Mouse (Mus musculus) erythroblast, embryonic 14.5 days (primary cell): ENCODE results near the gene Hist1h4i. TPM values are rescaled to one million over a fixed set of nuclear protein-coding genes. Genes with fewer than 3 reads are reported as not detected.

Experiments
- H3K27me3 ChIP-seq: 2 replicates; pipeline ENCODE4 v1.6.1; 2012; ENCODE audit warnings: inconsistent platforms; ENCODE audit not compliant: control insufficient read depth
- H3K36me3 ChIP-seq: 2 replicates; pipeline ENCODE4 v1.6.1; 2012; ENCODE audit warnings: mild to moderate bottlenecking, inconsistent platforms; ENCODE audit not compliant: control insufficient read depth
- H3K4me1 ChIP-seq: 2 replicates; pipeline ENCODE4 v1.6.1; 2012; ENCODE audit warnings: inconsistent platforms; ENCODE audit not compliant: control insufficient read depth
- H3K4me3 ChIP-seq: replicated peaks from 2 replicates; pipeline ENCODE3; 2012; ENCODE audit warnings: moderate library complexity, mild to moderate bottlenecking, inconsistent platforms
- H3K9me3 ChIP-seq: 2 replicates; pipeline ENCODE4 v1.6.1; 2012; ENCODE audit warnings: low read length, inconsistent platforms, mixed read lengths; ENCODE audit not compliant: control insufficient read depth
- GATA1 ChIP-seq: IDR thresholded peaks from 2 replicates; pipeline ENCODE4 v1.6.1; 2012; ENCODE audit warnings: low read length, inconsistent platforms, mixed read lengths
- TAL1 ChIP-seq: IDR thresholded peaks from 3 replicates; pipeline ENCODE4 v1.6.1; 2012; ENCODE audit warnings: low read length, inconsistent platforms, mixed read lengths
- polyA plus RNA-seq: library from polyadenylated mRNA; stranded (reverse); fragments of >175 nt; gene quantifications from 2 replicates; pipeline ENCODE4 v1.2.3, GENCODE M21; 2012

Gene Hist1h4i
- polyA plus RNA-seq, 1 experiment: 24.7 TPM

DNA sequence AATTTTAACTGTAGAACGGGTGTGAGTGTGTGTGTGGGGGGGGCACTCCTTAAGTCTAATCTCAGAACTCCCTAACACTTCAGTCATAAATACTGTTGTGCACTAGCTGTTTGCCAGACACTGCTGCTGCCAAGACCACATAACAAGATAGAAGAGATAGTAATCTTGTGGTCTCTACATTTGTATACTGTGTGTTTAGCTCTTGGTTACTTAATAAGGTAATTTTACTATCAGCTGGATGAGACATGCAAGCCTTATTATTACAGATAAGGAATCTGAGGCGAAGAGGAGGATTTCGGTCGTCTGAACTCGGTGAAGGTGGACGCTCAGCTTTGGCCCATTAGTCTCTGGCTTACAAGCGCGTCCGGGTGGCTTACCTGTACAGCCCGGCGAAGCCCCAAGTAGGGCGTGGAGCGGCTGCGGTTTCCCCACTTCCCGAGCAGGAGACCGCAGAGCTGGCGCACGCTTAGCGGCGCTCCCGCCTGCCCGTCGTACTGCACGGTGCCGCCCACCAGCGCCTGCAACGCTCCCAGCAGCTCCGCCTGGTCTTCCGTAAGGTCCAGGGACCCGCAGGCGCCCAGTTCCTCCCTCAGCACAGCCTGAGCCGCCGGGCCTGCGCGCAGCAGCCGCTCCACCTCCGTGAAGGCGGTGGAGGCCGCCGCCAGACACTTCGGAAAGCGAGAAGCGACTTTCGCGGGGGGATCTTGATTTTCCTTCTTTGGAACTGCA lies 35.4 kb downstream of the Hist1h4i start:
- peak overlapping the region; percentile 56 for H3K4me3 ChIP-seq
- peaks cover 18% of the 10 kb centered on the region for H3K4me1 ChIP-seq
- H3K9me3 ChIP-seq: no peaks in the 10 kb centered on the region; the same call in 1 of the 2 replicates
- no peaks in the 10 kb centered on the region for H3K36me3 ChIP-seq
- H3K27me3 ChIP-seq: peaks cover 100% of the 10 kb centered on the region
- no peak for TF ChIP-seq GATA1
- TF ChIP-seq TAL1: no peak

DNA sequence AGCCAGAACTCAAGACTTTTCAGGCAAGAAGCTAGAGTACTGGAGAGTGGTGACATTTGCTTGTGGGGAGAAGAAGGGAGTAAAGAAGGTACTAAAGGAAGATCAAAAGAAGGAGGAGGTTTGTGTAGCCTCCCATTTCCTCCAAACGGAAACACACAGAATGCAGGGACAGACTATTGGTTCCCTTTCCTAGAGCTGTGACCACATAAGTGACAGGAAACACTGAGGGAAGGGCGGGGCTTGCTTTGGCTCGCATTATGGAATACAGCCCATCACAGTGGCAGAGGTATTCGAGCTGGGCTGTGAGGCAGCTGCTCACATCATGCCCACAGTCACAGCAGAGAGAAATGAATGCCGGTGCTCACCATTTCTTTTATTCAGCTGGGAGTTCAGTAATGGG lies 39.3 kb downstream of the Hist1h4i start:
- peaks cover 2% of the 10 kb centered on the region; the same call in 1 of the 2 replicates for H3K9me3 ChIP-seq
- H3K4me3 ChIP-seq: no peak overlapping the region
- TF ChIP-seq GATA1: no peak
- no peak for TF ChIP-seq TAL1
- H3K27me3 ChIP-seq: peaks cover 100% of the 10 kb centered on the region
- peaks cover 20% of the 10 kb centered on the region for H3K4me1 ChIP-seq
- H3K36me3 ChIP-seq: no peaks in the 10 kb centered on the region

- no peaks in the 10 kb centered on the region for H3K36me3 ChIP-seq
- peaks cover 2% of the 10 kb centered on the region; the same call in 1 of the 2 replicates for H3K9me3 ChIP-seq
- TF ChIP-seq TAL1: no peak
- no peak for TF ChIP-seq GATA1
- H3K27me3 ChIP-seq: peaks cover 100% of the 10 kb centered on the region
- H3K4me1 ChIP-seq: peaks cover 19% of the 10 kb centered on the region
- no peak overlapping the region for H3K4me3 ChIP-seq
Observed at GRCm38 (mm10) chr13:22001346-22001745, 39.8 kb downstream of the Hist1h4i start.

DNA sequence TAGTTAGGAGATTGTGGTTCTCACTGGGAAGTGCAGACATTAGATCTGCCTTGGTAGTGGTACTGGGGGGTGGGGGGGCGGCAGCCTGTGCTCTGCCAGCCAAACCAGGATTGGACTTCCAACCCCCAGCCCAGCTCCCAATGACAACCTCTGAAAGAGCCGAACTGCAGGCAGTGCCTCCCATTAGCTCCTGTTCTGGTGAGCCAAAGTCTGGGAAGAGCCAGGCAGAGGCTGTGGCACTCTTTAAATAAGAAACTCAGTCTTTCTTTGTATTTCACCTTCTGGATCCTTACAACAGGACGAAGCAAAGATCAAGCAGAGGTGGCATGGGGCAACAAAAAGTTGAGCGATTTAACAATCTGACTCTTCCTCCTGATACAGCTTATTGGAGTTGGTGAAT lies 42.0 kb downstream of the Hist1h4i start:
- peaks cover 100% of the 10 kb centered on the region for H3K27me3 ChIP-seq
- no peak for TF ChIP-seq GATA1
- TF ChIP-seq TAL1: no peak
- peaks cover 2% of the 10 kb centered on the region; the same call in 1 of the 2 replicates for H3K9me3 ChIP-seq
- H3K36me3 ChIP-seq: no peaks in the 10 kb centered on the region
- no peak overlapping the region for H3K4me3 ChIP-seq
- peaks cover 24% of the 10 kb centered on the region for H3K4me1 ChIP-seq

DNA sequence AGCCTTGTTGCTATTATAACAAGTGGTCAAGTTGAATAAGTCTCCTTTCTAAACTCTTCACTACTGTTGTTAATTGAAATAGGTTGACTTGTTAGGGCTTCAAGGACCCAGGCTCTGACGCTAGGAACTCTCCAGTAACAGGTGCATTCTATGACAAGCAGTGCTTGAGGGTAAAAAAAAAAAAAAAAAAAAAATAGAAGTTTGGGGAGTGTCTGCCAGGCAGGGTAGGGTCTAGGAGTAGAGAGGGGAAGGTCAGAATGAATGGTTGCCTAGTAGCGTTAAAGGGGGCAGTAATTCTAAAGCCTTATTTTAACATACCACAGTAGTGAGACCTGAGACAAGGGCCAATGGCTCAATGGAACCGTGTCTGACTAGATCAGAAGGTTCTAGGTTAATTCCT lies 42.8 kb downstream of the Hist1h4i start:
- no peak for TF ChIP-seq TAL1
- Histone ChIP-seq H3K4me1 (peaks cover 26% of the 10 kb centered on the region), H3K4me3 (no peak overlapping the region), H3K36me3 (no peaks in the 10 kb centered on the region), H3K27me3 (peaks cover 100% of the 10 kb centered on the region), H3K9me3 (peaks cover 2% of the 10 kb centered on the region; the same call in 1 of the 2 replicates)

DNA sequence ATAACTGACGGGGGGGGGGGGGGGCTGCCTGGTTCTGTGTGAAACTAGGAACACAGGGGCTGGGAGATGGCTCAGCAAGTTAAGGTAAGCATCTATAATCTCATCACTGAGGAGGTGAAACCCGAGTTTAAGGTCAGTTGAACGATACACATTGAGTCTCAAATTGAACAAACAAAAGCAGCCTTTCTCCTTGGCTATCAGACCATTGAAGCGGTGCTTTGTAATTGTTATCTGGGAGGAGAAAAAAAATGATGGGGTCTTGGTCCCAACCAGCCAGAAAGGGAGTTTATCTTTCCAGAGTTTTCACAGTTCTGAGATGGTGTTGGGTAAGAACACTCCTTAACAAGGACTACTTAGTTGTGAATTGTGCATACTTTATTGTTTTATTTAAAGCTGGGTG lies 43.3 kb downstream of the Hist1h4i start:
- H3K27me3 ChIP-seq: peaks cover 98% of the 10 kb centered on the region
- no peak overlapping the region for H3K4me3 ChIP-seq
- peaks cover 2% of the 10 kb centered on the region; the same call in 1 of the 2 replicates for H3K9me3 ChIP-seq
- H3K36me3 ChIP-seq: no peaks in the 10 kb centered on the region
- H3K4me1 ChIP-seq: peaks cover 26% of the 10 kb centered on the region
- TF ChIP-seq TAL1: no peak
- no peak for TF ChIP-seq GATA1

DNA sequence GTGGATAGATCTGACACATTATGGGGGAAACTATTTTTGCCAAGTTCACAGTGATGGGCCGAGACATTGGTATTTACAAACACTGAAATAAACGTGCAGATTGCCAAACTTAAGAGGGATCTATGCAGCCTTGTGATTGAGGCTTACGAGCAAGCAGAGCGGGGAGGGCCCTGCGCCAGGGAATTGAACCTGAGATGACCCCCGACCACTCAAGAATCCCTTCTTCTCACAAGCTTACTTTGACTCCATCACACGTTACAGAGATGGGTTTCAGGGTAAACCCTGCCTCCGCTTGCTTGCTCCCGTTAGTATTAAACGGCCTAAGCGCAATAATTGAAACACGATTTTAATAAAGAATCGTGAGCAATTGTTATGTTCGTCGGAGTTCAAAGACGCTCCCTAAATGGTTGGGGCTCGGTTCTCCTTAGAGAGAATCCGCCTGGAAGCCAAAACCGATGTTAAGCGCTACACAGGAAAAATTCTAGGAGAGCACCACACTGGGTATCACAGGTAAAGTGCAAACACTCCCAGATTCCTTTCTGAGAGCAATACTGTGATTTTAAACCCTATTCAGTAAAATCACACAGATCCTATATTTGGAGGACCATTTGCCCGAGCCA lies 43.9 kb downstream of the Hist1h4i start:
- H3K9me3 ChIP-seq: peaks cover 2% of the 10 kb centered on the region; the same call in 1 of the 2 replicates
- no peak for TF ChIP-seq TAL1
- no peak for TF ChIP-seq GATA1
- H3K36me3 ChIP-seq: no peaks in the 10 kb centered on the region
- peaks cover 95% of the 10 kb centered on the region for H3K27me3 ChIP-seq
- H3K4me3 ChIP-seq: peak overlapping the region; percentile 44
- H3K4me1 ChIP-seq: peaks cover 26% of the 10 kb centered on the region

GRCm38 (mm10) chr13:21996840-21997185 lies 44.3 kb downstream of the Hist1h4i start:
- Histone ChIP-seq H3K36me3 (no peaks in the 10 kb centered on the region), H3K27me3 (peaks cover 90% of the 10 kb centered on the region), H3K4me1 (peaks cover 26% of the 10 kb centered on the region), H3K9me3 (peaks cover 2% of the 10 kb centered on the region; the same call in 1 of the 2 replicates), H3K4me3 (peak overlapping the region; percentile 44)
- no peak for TF ChIP-seq GATA1
- no peak for TF ChIP-seq TAL1

GRCm38 (mm10) chr13:21996101-21996839 lies 44.9 kb downstream of the Hist1h4i start:
- no peak for TF ChIP-seq TAL1
- no peak for TF ChIP-seq GATA1
- H3K36me3 ChIP-seq: no peaks in the 10 kb centered on the region
- peaks cover 2% of the 10 kb centered on the region; the same call in 1 of the 2 replicates for H3K9me3 ChIP-seq
- H3K27me3 ChIP-seq: peaks cover 85% of the 10 kb centered on the region
- peak overlapping the region; percentile 55 for H3K4me3 ChIP-seq
- H3K4me1 ChIP-seq: peaks cover 26% of the 10 kb centered on the region
